Comparison of ENCODE assay signal across 34 mouse cellular contexts in the genomic region with DNA sequence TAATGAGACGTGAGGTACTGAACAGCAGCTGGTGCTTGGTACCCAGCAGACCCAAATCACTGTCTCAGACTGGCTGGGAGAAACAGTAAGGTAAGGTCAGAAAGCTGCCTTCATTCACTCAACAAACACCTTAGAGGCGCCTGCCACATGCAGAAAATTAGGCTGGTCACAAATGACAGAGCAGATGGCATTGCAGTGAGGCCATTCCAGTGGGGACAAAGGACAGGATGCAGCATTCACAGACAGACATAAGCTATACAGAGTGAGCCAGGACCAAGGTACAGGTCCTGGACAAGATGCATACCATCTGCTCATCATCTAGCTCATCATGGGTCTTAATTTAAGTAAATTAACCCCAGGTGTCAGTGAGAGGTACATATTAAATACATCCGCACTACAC. TPM values are rescaled to one million over a fixed set of nuclear protein-coding genes. Genes with fewer than 3 reads are reported as not detected.
DNase-seq lines count a peak whose midpoint lies in the region; ATAC-seq lines count a peak whose summit lies in the region.
"Had no signal": no experiment of that assay in that cellular context is flagged by ENCODE, and none has a peak within 500 bp of the region (broad histone marks: within the 10 kb centered on the region; RNA-seq: fewer than 3 reads in every experiment).

No protein-coding gene starts in this region.

- H3K27ac ChIP-seq in hindbrain, embryonic 16.5 days (ENCODE audit: low read depth, low read length) = no peak overlapping the region
- no peak overlapping the region for H3K27ac ChIP-seq in hindbrain, embryonic 12.5 days
- no peak overlapping the region for H3K27ac ChIP-seq in liver, embryonic 11.5 days (ENCODE audit: low read depth, low read length)
- H3K27ac ChIP-seq: forebrain, embryonic 12.5 days; heart, embryonic 13.5 days; hindbrain, embryonic 10.5 days; kidney, embryonic 15.5 days; limb, embryonic 10.5 days; limb, embryonic 15.5 days; liver, embryonic 14.5 days; macrophage; midbrain, embryonic 13.5 days; neural tube, embryonic 13.5 days had no signal

- H3K27me3 ChIP-seq in hindbrain, embryonic 16.5 days (replicated peaks; ENCODE audit: control insufficient read depth, insufficient read depth, low read length) = no peaks in the 10 kb centered on the region
- H3K27me3 ChIP-seq in hindbrain, embryonic 12.5 days = no peaks in the 10 kb centered on the region
- no peaks in the 10 kb centered on the region for H3K27me3 ChIP-seq in liver, embryonic 11.5 days (replicated peaks; ENCODE audit: control insufficient read depth, insufficient read depth, low read length)
- H3K27me3 ChIP-seq: CH12.LX; forebrain, embryonic 12.5 days; heart, embryonic 13.5 days; kidney, embryonic 15.5 days; limb, embryonic 15.5 days; midbrain, embryonic 13.5 days; neural tube, embryonic 13.5 days had no signal

- WGBS in hindbrain, embryonic 16.5 days = 77% methylated on average over 3 of the region's 3 CpGs
- 90% methylated on average over 3 of the region's 3 CpGs for WGBS in hindbrain, embryonic 12.5 days
- WGBS in liver, embryonic 11.5 days = 86% methylated on average over 3 of the region's 3 CpGs

- peak; percentile 24 for DNase-seq in cerebellum, adult 11 months
- no peak for DNase-seq in cerebellum, postnatal 14 days
- DNase-seq in cerebellum, adult 8-10 months = peak; percentile 29
- peak; percentile 29 to 36 for DNase-seq in cerebellum, postnatal 36 days
- no peak for DNase-seq in testis, postnatal 14 days (ENCODE audit: low spot score)
- DNase-seq in liver, embryonic 11.5 days (ENCODE audit: low spot score) = no peak
- DNase-seq: adrenal gland, adult 2 months; forebrain, postnatal 0 days; gastrocnemius, postnatal 10 days; heart, postnatal 10 days; kidney, adult 18-20 months; kidney, postnatal 25 days; lung, adult 2 months; lung, postnatal 10 days; retina, postnatal 1 day; right cerebral cortex, postnatal 14 days; thymus, adult 18-20 months; thymus, postnatal 25 days had no signal

- peaks cover 24% of the 10 kb centered on the region for H3K36me3 ChIP-seq in hindbrain, embryonic 16.5 days (ENCODE audit: control insufficient read depth, insufficient read depth, low read length)
- peaks cover 81% of the 10 kb centered on the region for H3K36me3 ChIP-seq in hindbrain, embryonic 12.5 days
- H3K36me3 ChIP-seq in liver, embryonic 11.5 days (ENCODE audit: control insufficient read depth, insufficient read depth, low read length) = peaks cover 19% of the 10 kb centered on the region; the same call in 1 of the 2 replicates

- no peak overlapping the region for H3K4me2 ChIP-seq in hindbrain, embryonic 16.5 days (ENCODE audit: low read length)
- no peak overlapping the region for H3K4me2 ChIP-seq in hindbrain, embryonic 12.5 days (replicated peaks)
- H3K4me2 ChIP-seq in liver, embryonic 11.5 days = no peak overlapping the region
- H3K4me2 ChIP-seq: forebrain, embryonic 12.5 days; heart, embryonic 13.5 days; kidney, embryonic 15.5 days; limb, embryonic 15.5 days; midbrain, embryonic 13.5 days; neural tube, embryonic 13.5 days had no signal

- no peak overlapping the region for H3K4me3 ChIP-seq in hindbrain, embryonic 16.5 days (ENCODE audit: low read length)
- no peak overlapping the region for H3K4me3 ChIP-seq in hindbrain, embryonic 12.5 days
- H3K4me3 ChIP-seq in liver, embryonic 11.5 days (ENCODE audit: low read depth, low read length) = no peak overlapping the region
- H3K4me3 ChIP-seq: erythroblast, embryonic 14.5 days; forebrain, embryonic 12.5 days; heart, embryonic 13.5 days; hindbrain, embryonic 10.5 days; kidney, embryonic 15.5 days; limb, embryonic 10.5 days; limb, embryonic 15.5 days; midbrain, embryonic 13.5 days; neural tube, embryonic 13.5 days had no signal

- no peaks in the 10 kb centered on the region for H3K4me1 ChIP-seq in hindbrain, embryonic 16.5 days (ENCODE audit: control insufficient read depth, insufficient read depth, low read depth, low read length)
- H3K4me1 ChIP-seq in hindbrain, embryonic 12.5 days = no peaks in the 10 kb centered on the region
- H3K4me1 ChIP-seq in liver, embryonic 11.5 days (replicated peaks; ENCODE audit: control insufficient read depth, insufficient read depth, low read length) = no peaks in the 10 kb centered on the region
- H3K4me1 ChIP-seq: forebrain, embryonic 12.5 days; hindbrain, embryonic 10.5 days; kidney, embryonic 15.5 days; limb, embryonic 10.5 days; limb, embryonic 15.5 days; midbrain, embryonic 13.5 days; neural tube, embryonic 13.5 days had no signal

- peak; percentile 61; the same call in 1 of the 2 replicates for ATAC-seq in hindbrain, embryonic 16.5 days
- ATAC-seq in hindbrain, embryonic 12.5 days (ENCODE audit: low FRiP score) = no peak
- no peak for ATAC-seq in liver, embryonic 11.5 days (replicated peaks; ENCODE audit: low FRiP score)
- ATAC-seq: activated CD4-positive, CD25-positive, alpha-beta regulatory T cell, adult 4 months; forebrain, postnatal 0 days; midbrain, embryonic 13.5 days had no signal

- H3K9me3 ChIP-seq in hindbrain, embryonic 16.5 days (ENCODE audit: control insufficient read depth, low read length) = no peaks in the 10 kb centered on the region
- H3K9me3 ChIP-seq in hindbrain, embryonic 12.5 days (replicated peaks) = no peaks in the 10 kb centered on the region
- H3K9me3 ChIP-seq in liver, embryonic 11.5 days (ENCODE audit: control insufficient read depth, low read length) = no peaks in the 10 kb centered on the region
- H3K9me3 ChIP-seq: forebrain, embryonic 12.5 days; heart, embryonic 13.5 days; hindbrain, embryonic 10.5 days; kidney, embryonic 15.5 days; limb, embryonic 10.5 days; limb, embryonic 15.5 days; midbrain, embryonic 13.5 days; neural tube, embryonic 13.5 days had no signal

- no peak overlapping the region for H3K9ac ChIP-seq in hindbrain, embryonic 16.5 days (ENCODE audit: low read depth, low read length)
- no peak overlapping the region for H3K9ac ChIP-seq in hindbrain, embryonic 12.5 days
- H3K9ac ChIP-seq in liver, embryonic 11.5 days (ENCODE audit: low read depth, low read length) = no peak overlapping the region
- H3K9ac ChIP-seq: forebrain, embryonic 12.5 days; forebrain, postnatal 0 days; heart, embryonic 13.5 days; limb, embryonic 15.5 days; liver, embryonic 14.5 days; midbrain, embryonic 13.5 days; neural tube, embryonic 13.5 days had no signal

RNA-seq across cellular contexts. Expression of a gene that starts 33.2 kb away (rescaled TPM):
- polyA plus RNA-seq in hindbrain, embryonic 16.5 days (2015; fragmentation: Nextera tagmentation; extraction: Ambion mirVana) = 2.7 and 3.4 TPM in 2 replicates
- 4.7 and 5.0 TPM in 2 replicates for polyA plus RNA-seq in hindbrain, embryonic 12.5 days (2016; fragmentation: Nextera tagmentation; extraction: Ambion mirVana)
- 0.26 and 0.34 TPM in 2 replicates for polyA plus RNA-seq in liver, embryonic 11.5 days (2014; fragmentation: Nextera tagmentation; extraction: Ambion mirVana)
- polyA plus RNA-seq: activated CD4-positive, CD25-positive, alpha-beta regulatory T cell, adult 4 months; adrenal gland, adult 2 months; small intestine, adult 2 months had no signal

RNA-seq across cellular contexts. Expression of a gene that starts 33.5 kb away (rescaled TPM):
- polyA plus RNA-seq in hindbrain, embryonic 16.5 days (2015; fragmentation: Nextera tagmentation; extraction: Ambion mirVana) = 3.0 and 3.6 TPM in 2 replicates
- polyA plus RNA-seq in hindbrain, embryonic 12.5 days (2016; fragmentation: Nextera tagmentation; extraction: Ambion mirVana) = 2.5 and 2.7 TPM in 2 replicates
- polyA plus RNA-seq in liver, embryonic 11.5 days (2014; fragmentation: Nextera tagmentation; extraction: Ambion mirVana) = 2.8 and 3.1 TPM in 2 replicates

RNA-seq across cellular contexts. Expression of a gene that starts 52.8 kb away (rescaled TPM):
- polyA plus RNA-seq in hindbrain, embryonic 16.5 days (2015; fragmentation: Nextera tagmentation; extraction: Ambion mirVana) = 42.7 and 46.8 TPM in 2 replicates
- 42.3 and 43.6 TPM in 2 replicates for polyA plus RNA-seq in hindbrain, embryonic 12.5 days (2016; fragmentation: Nextera tagmentation; extraction: Ambion mirVana)
- polyA plus RNA-seq in liver, embryonic 11.5 days (2014; fragmentation: Nextera tagmentation; extraction: Ambion mirVana) = 74.6 and 79.9 TPM in 2 replicates

Comparison
In these comparisons a context has a peak if more than half of its experiments do, and no peak if none do; other contexts are left out.
1. DNase-seq: peak in cerebellum, adult 11 months (single experiment), cerebellum, adult 8-10 months (single experiment) and cerebellum, postnatal 36 days (2 of 2); none in cerebellum, postnatal 14 days (0 of 2), testis, postnatal 14 days (single experiment) and liver, embryonic 11.5 days (single experiment).